Mouse (Mus musculus) layer of hippocampus, adult 11-12 months (tissue): ENCODE measurements at regions not wholly inside any gene's neighbourhood (a gene's known extent, or its start where the extent isn't known, plus 50 kb on each side); places are given as distances from the start of the nearest gene placed in this dataset.

ENCODE experiments used
- DNase-seq: peaks from one replicate; pipeline ENCODE4 v3.0.0; 2022; ENCODE audit warnings: low spot score

DNA sequence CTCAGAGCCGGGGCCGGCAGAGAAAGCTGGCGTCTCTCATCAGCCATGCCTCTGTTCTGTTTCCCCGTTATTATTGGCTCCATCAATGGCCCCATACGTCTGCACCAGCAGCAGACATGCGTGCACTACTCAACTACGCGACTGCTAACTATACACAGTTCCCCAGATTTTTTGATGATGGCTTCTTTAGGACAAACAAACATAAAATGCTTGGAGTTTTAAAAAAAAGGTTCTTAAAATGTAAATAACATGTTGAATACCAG lies 256.6 kb downstream of the Ankrd16 start:
- DNase-seq = no peak

DNA sequence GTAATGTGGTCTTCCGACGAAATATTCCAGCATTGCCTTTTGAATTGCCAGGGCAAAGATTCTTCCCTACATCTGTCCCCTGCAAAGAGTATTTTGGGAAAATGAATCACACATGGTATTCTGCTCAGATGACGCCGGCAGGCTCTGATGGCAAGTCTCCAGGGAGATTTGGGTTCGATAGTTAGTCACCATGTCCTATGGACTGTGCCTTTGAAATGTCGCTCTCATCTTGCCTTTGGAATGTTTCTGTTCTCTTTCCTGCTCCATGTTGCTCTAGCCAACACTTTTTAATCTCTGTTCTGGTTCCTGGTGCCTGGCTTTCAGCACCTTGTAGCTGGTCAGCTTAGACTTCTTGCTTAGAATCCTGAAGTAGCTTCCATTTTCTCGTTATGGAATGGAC lies 252.3 kb downstream of the Itga8 start:
- peak; percentile 13 for DNase-seq

DNA sequence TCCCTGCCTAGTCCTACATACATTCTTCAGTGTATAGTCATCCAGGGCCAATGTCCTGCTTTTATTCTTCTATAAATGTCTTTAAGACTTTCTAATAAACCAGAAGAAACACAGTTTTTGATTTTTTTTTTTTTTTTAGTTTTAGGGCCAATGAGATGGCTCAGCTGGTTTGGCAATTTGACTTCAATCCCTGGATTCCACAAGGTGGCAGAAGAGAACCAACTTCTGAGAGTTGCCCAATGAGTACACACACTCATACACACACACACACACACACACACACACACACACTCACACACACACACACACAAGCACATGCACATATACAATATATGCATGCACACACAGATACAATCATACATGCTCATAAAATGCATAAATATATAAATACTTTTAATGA lies 251.8 kb downstream of the Itga8 start:
- peak; percentile 22 for DNase-seq

DNA sequence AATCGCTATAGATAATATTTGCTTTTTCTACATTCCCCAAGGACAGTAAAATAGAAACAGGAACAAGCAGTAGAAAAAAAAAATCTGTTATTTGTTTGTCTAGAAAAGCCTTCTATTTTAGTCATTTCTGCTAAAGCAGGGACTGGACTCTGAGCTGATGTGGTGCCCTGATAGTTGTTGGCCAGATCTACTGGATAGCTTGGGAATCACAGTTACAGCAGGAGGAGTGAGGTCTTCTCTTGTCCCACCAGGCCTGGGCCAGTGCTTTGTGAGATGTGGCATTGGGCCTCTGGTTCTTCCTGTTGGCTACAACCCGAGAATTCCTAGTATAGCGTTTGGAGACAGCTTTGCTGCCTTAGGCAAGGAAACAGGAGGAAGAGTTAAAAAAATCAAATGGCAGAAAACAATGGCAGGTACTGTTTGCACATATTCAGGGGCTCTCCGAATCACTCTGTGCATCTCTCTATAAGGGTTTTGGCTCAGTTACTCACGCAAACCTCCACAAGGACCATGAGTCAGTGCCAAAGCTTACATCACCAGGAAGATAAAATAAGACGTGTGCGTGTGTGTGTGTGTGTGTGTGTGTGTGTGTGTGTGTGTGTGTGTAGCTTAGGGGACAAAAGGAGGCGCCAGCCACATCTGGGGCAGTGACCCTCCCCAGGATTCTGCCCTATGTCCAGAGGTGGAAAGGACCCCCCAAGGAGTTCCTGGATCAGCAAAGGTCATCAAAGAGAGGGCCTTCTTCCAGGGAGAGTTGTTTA lies 248.1 kb downstream of the Itga8 start:
- DNase-seq = no peak

DNA sequence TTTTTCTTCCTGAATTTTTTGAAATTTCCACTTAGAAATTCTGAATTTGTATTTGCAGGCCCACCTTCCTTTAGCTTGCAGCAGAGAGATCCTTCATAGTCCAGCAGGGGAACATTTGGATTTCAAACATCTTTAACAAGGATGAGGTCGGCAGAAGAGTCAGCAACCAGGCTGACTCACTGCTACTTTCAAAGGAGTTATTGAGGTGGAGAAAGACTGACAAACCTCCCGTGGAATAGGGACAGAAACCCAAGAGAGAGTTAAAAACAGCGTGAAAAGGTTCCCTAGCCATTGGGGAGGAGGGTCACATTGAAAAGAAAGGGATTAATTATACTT lies 247.6 kb downstream of the Itga8 start:
- DNase-seq = no peak
